Mouse (Mus musculus): Measurements from ENCODE around the gene Gab2.

DNA sequence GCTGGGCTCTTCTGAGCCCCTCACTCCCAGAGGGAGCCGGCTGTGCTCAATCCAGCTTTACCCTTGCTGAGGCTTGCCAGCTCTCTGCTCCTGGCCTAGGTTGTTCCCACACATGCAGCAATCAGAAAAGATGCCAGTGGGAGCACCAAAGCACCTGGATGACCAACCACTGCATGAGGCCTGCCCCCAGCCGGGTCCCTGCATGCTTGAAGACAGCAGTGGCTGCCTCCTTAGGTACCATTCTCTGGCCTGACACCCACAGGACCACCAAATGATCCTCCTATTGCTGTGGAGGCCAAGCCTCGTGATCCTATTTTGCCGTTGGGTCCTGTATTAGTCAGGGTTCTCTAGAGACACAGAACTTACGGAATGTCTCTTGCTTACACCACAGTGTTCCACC is 269.5 kb downstream of the Gab2 start:
- TF ChIP-seq CTCF (IDR thresholded peaks at IDR 0.05; ENCODE audit: low read depth): no peak
- no peak for TF ChIP-seq EP300 (IDR thresholded peaks at IDR 0.05; ENCODE audit: low read depth)

Measured in liver, postnatal 0 days (tissue).